Mouse (Mus musculus): ENCODE measurements around the gene Gm49342. TPM values are rescaled to one million over a fixed set of nuclear protein-coding genes. Genes with fewer than 3 reads are reported as not detected.

The Gm49342 gene
- total RNA-seq, 2 experiments from 2014 or later = 14.2 to 17.0 TPM

DNA sequence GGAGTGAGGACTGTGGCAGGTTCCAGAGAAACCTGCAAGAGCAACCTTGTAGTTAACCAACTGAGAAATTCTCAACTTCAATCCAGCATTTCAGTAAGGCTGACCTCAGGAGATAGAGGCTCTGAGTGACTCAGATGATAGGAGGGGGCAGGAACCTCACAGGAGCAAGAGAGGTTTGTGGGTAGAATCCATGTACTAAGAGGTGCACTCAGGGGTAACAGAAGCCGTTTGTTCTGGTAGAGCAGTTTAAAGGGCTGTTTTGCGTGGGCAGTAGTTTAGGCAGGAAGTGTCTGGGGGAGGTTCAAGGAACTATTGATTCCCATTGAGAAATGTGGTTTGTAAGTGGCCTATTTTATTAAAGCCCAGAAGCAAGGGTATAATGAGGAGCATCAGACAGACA is 36.9 kb downstream of the Gm49342 start:
- DNase-seq = no peak

- no peak for DNase-seq
Measured at GRCm38 (mm10) chr14:50981837-50982236, 37.5 kb downstream of the Gm49342 start.

GRCm38 (mm10) chr14:50987668-50988067 is 43.4 kb downstream of the Gm49342 start:
- no peak for DNase-seq

- DNase-seq = no peak
Measured at GRCm38 (mm10) chr14:50991037-50991436, 46.7 kb downstream of the Gm49342 start.

GRCm38 (mm10) chr14:50997088-50997487 is 52.8 kb downstream of the Gm49342 start:
- no peak for DNase-seq

DNA sequence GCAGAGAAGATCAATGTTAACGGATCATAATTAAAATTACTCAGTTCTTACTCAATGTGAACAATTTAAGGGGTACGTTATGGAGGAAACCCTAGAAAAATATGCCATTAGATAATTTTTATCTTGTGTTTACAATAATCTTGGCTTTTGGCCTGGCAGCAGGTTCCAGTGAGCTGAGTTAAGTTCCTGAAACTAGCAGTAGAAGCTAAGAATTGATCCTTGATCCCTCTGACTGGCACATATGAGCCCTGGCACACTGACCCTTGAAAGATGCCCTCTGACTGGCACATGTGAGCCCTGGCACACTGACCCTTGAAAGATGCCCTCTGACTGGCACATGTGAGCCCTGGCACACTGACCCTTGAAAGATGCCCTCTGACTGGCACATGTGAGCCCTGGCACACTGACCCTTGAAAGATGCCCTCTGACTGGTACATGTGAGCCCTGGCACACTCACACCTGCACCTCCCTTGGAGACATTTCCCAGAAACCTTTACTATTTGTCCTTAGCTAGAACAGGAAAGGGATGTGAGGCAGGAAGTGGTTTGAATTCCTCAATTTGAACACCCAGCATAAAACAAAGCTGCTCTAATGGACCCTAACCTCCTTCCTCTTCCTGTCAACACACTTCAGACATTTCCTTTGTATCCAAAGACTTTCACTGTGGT is 53.8 kb downstream of the Gm49342 start:
- no peak for DNase-seq

DNA sequence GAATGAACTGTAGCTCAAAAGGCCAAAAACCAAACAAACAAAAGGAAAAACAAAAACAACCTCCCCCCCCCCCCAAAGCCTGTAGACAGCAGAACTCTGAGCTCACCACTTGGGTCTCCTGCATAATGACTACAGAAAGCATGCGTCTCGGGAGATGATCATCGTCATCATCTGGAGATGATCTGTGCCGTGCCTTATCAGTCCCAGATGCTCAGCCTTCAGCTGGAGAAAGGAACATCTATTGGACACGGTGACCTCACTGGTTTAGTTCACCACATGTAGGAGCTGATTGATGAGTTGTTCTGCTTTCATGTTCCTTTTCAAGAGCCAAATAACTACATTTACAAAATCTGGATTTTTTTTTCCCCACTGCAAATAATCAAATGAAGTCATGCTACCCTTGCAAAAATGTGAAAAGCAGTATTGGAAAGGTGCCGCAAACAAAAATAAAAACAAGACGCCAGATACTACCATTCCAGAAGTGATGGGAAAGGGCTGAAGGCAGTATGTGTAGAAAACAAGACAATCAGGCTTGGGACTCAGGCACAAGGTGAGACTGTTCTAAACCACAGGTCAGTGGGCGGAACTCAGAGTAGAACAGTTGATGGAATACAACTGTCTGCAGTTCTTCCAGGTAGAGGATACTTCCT is 63.0 kb downstream of the Gm49342 start, which contains the start of gene Rnase10:
Rnase10 (plus strand) TSS at position 600 of the 650 bp plus-strand sequence.
- no peak for DNase-seq

DNA sequence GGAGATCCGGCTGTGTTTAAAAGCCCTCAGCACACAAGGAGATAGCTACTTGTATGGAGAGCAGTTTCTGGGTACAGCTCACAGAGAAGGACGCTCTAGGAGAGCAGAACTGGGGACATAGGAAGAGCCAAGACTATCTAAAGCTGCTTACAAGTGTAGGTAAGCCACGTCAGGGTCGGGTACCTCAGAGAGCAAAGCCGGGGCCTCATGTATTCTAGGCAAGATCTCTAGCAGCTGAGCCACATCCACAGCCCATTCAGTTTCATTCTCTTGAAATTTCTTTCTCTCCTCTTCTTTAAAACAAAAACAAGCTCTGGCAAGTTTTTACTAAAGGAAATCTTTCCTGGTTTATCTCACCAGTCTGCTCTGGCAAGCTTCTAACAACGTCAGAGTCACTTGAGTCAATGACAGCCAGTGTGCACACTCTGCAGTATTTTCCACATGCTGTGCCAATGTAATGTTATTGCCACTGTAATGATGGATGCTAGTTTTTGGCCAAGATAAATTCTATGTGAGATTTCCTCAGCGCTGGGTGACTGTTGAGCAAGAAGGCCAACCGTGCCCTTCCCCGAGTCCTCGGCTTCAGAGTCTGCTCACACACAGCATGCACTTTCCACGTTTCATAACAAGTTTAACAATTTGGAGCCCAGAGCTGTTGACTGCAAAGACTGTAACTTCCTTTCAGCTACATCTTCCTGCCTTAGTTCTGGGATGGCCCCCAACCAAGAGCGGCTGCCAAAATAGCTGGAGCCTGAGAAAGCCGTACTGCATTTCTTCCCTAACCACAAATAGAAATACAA is 63.8 kb downstream of the Gm49342 start:
- peak; percentile 15 to 31 for DNase-seq

- no peak for DNase-seq
Measured at GRCm38 (mm10) chr14:51008781-51009180, 64.5 kb downstream of the Gm49342 start.

DNA sequence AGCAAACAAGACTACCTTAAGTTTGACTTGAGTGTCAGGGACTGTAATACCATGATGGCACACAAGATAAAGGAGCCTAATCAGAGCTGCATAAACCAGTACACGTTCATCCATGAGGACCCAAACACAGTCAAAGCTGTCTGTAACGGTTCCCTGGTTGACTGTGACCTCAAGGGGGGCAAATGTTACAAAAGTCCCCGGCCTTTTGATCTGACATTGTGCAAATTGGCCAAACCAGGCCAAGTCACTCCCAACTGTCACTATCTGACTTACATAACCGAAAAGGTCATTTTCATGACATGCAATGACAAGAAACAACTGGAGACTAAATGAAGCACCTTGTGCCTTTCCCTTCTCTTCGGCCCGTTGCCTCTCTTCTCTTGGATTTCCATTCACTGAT is 65.3 kb downstream of the Gm49342 start:
- DNase-seq = no peak

Other genes with a start within 250 kb of the Gm49342 start
- not detected for gene Olfr748, start 237.1 kb upstream of the Gm49342 start, total RNA-seq (2021)
- not detected for gene Olfr749, start 199.4 kb upstream of the Gm49342 start, total RNA-seq (2021)
- gene Ttc5, start 159.0 kb upstream of the Gm49342 start, total RNA-seq (2021) = 10 to 100 TPM; 63.5 to 65.5 TPM
- not detected for gene Ccnb1ip1, start 136.8 kb upstream of the Gm49342 start, total RNA-seq (2021)
- gene Parp2, start 136.7 kb upstream of the Gm49342 start, total RNA-seq (2021) = 10 to 100 TPM; 25.3 to 31.1 TPM
- gene Tep1, start 74.0 kb upstream of the Gm49342 start, total RNA-seq (2021) = 1 to 10 TPM; 2.0 to 4.6 TPM
- 1 to 10 TPM; 3.6 to 5.2 TPM for gene Klhl33, start 47.0 kb upstream of the Gm49342 start, total RNA-seq (2021)
- gene Osgep, start 19.6 kb upstream of the Gm49342 start, total RNA-seq (2021) = 10 to 100 TPM; 37.3 to 44.1 TPM
- 10 to 100 TPM; 67.9 to 72.3 TPM for gene Apex1, start 19.5 kb upstream of the Gm49342 start, total RNA-seq (2021)
- gene Pip4p1, start 13.7 kb upstream of the Gm49342 start, total RNA-seq (2021) = 100 to 1,000 TPM in 1 of 2 experiments, 10 to 100 TPM in 1; 89.8 to 103 TPM
- 10 to 100 TPM; 12.8 to 13.2 TPM for gene Pnp, start 13.4 kb upstream of the Gm49342 start, total RNA-seq (2021)
- gene Pnp2, start 11.5 kb downstream of the Gm49342 start, total RNA-seq (2021) = under 1 TPM; 0.81 to 0.95 TPM
- not detected for gene Rnase10, start 63.2 kb downstream of the Gm49342 start, total RNA-seq (2021)
- gene Rnase9, start 97.4 kb downstream of the Gm49342 start, total RNA-seq (2021) = not detected
- not detected for gene Rnase11, start 105.6 kb downstream of the Gm49342 start, total RNA-seq (2021)
- not detected for gene Rnase12, start 113.1 kb downstream of the Gm49342 start, total RNA-seq (2021)
- gene Olfr750, start 129.9 kb downstream of the Gm49342 start, total RNA-seq (2021) = not detected
- gene Rnase4, start 146.6 kb downstream of the Gm49342 start, total RNA-seq (2021) = 10 to 100 TPM; 15.8 to 18.7 TPM
- 1 to 10 TPM; 3.4 to 5.6 TPM for gene Ang, start 146.6 kb downstream of the Gm49342 start, total RNA-seq (2021)
- not detected for gene Eddm3b, start 169.9 kb downstream of the Gm49342 start, total RNA-seq (2021)
- gene Rnase6, start 179.4 kb downstream of the Gm49342 start, total RNA-seq (2021) = under 1 TPM in 1 of 2 experiments, not detected in 1; 0.65 TPM
- 1 to 10 TPM; 1.3 to 2.1 TPM for gene Rnase1, start 202.3 kb downstream of the Gm49342 start, total RNA-seq (2021)
- gene Rnase2b, start 217.7 kb downstream of the Gm49342 start, total RNA-seq (2021) = not detected

All from layer of hippocampus, postnatal 36 days (tissue).